Mouse (Mus musculus) cerebellum, adult 2 months (tissue): ENCODE results near the gene Fbxw21. TPM values are rescaled to one million over a fixed set of nuclear protein-coding genes. Genes with fewer than 3 reads are reported as not detected.
A peak's percentile ranks its signal among the peaks of the same experiment; 100 is the strongest.

ENCODE experiments used
- DNase-seq, 2 experiments: peaks; one replicate each; pipeline ENCODE4 v3.0.0; 2021
- H3K27ac ChIP-seq: fragments of 200-500 bp; 2 replicates; pipeline ENCODE4 v1.5.1; 2012; ENCODE audit warnings: low read length, control low read depth, inconsistent platforms; ENCODE audit not compliant: insufficient read depth
- H3K27me3 ChIP-seq: fragments of 200-500 bp; 2 replicates; pipeline ENCODE4 v1.6.1; 2012; ENCODE audit warnings: inconsistent platforms, mild to moderate bottlenecking, low read length, moderate library complexity; ENCODE audit not compliant: control insufficient read depth, insufficient read depth
- H3K4me1 ChIP-seq: fragments of 200-500 bp; 2 replicates; pipeline ENCODE4 v1.6.1; 2011; ENCODE audit warnings: low read length; ENCODE audit not compliant: control insufficient read depth, insufficient read depth
- H3K4me3 ChIP-seq: fragments of 200-500 bp; replicated peaks from 2 replicates; pipeline ENCODE3; 2011; ENCODE audit warnings: mild to moderate bottlenecking, low read depth, low read length, control low read depth; ENCODE audit not compliant: insufficient read depth
- CTCF ChIP-seq: fragments of 200-500 bp; IDR thresholded peaks from 2 replicates; pipeline ENCODE4 v1.5.1; 2011; ENCODE audit warnings: low read depth, mild to moderate bottlenecking, control low read depth, low read length, moderate library complexity, borderline replicate concordance; ENCODE audit not compliant: insufficient read depth
- POLR2A ChIP-seq: fragments of 200-500 bp; IDR thresholded peaks from 2 replicates; pipeline ENCODE4 v1.6.1; 2011; ENCODE audit warnings: low read length, control low read depth, borderline replicate concordance; ENCODE audit not compliant: insufficient read depth
- WGBS: fragments of 180-500 bp; shearing (Covaris S2); methylation state at CpG from one replicate; pipeline ENCODE4 v1.1.7; 2018; 5-methylcytosine and 5-hydroxymethylcytosine counted together
- polyA plus RNA-seq: library from polyadenylated mRNA; depleted of rRNA; stranded (reverse); fragments of >200 nt; gene quantifications from 2 replicates; pipeline ENCODE4 v1.2.3, GENCODE M21; 2012

The Fbxw21 gene
- polyA plus RNA-seq, 1 experiment, result not detected

DNA sequence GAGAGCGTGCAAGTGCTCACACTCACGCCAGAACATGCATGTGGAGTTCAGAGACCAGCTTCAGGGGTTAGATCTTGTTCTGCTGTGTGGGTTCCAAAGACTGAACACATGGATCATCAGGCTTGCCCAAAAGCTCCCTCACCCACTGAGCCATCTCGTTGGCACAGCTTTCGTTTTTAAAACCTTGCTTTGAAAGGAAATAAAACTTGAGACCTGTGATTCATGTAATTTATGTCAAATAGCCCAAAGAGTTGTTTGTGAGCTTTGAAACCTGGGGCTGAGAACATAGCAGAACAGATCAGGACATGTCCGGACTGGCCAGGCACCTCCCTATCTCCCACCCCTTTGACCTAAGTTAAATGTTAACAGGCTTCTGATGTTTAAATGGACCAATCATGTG, 31.8 kb downstream of the Fbxw21 start:
- H3K27ac ChIP-seq, result no peak overlapping the region
- 84% methylated on average over 5 of the region's 5 CpGs for WGBS
- DNase-seq, result no peak
- TF ChIP-seq POLR2A, result no peak
- H3K27me3 ChIP-seq, result no peaks in the 10 kb centered on the region
- no peaks in the 10 kb centered on the region for H3K4me1 ChIP-seq
- H3K4me3 ChIP-seq, result no peak overlapping the region

DNA sequence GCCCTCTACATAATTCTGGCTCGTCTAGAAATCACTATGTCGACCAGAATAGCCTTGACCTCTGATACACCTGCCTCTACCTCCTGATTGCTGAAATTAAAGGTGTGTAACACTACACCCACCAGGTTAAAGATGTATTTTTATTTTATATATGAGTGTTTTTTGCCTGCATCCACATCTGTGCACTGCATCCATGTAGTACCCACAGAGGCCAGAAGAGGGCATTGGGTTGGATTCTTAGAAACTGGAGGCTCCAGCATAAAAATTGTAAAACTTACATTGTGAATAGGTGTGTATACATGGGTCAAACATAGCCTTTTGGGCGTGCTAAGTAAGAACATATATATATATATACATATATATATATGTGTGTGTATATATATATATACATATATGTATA, 33.6 kb downstream of the Fbxw21 start:
- no peaks in the 10 kb centered on the region for H3K4me1 ChIP-seq
- 53% methylated on average over 3 of the region's 3 CpGs for WGBS
- H3K4me3 ChIP-seq, result no peak overlapping the region
- no peak overlapping the region for H3K27ac ChIP-seq
- TF ChIP-seq POLR2A (no peak), CTCF (no peak)
- DNase-seq, result no peak
- no peaks in the 10 kb centered on the region for H3K27me3 ChIP-seq

DNA sequence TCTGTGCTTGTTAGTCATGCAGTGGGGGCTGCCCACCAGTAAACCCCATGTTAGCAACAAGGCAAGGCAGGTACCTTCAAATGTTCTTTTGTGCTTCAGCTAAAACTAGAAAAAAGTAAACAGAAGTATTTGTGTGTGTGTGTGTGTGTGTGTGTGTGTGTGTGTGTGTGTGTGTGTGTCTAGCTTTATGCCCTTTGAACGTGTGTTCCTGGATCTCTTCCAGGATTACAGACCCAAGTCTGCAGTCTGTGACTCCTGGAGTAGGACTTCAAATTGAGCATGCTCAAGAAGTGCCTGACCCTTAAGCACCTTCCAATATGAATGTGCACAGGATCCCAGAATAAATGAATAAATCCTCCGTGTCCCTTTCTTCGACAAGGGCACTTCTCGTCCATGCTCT, 34.8 kb downstream of the Fbxw21 start:
- Histone ChIP-seq H3K27ac (no peak overlapping the region), H3K27me3 (no peaks in the 10 kb centered on the region), H3K4me1 (no peaks in the 10 kb centered on the region), H3K4me3 (no peak overlapping the region)
- TF ChIP-seq CTCF (no peak), POLR2A (no peak)
- no peak for DNase-seq
- 70% methylated on average over 4 of the region's 4 CpGs for WGBS

DNA sequence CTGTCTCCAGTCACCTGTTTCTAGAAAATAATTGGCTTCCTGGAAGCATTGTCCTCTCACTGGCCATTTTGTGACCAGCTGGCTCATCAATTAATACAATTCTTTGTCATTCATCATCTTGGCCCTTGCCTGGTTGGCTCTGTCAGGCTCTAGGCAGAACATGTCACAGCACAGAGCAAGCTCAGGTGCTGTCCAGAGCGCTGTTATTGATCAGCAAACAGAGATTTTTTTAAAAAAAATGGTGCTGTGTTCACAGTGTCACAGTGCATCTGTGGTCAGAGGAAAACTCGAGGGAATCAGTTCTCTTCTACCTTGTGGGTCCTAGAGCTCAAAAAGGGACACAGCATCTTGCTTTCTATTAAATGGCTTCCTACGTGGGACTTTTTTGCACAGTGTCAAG, 36.4 kb downstream of the Fbxw21 start:
- Histone ChIP-seq H3K4me3 (no peak overlapping the region), H3K27ac (no peak overlapping the region), H3K4me1 (no peaks in the 10 kb centered on the region), H3K27me3 (no peaks in the 10 kb centered on the region)
- DNase-seq, result no peak
- TF ChIP-seq CTCF, result no peak
- no peak for TF ChIP-seq POLR2A
- WGBS, result 70% methylated on average over 3 of the region's 3 CpGs

DNA sequence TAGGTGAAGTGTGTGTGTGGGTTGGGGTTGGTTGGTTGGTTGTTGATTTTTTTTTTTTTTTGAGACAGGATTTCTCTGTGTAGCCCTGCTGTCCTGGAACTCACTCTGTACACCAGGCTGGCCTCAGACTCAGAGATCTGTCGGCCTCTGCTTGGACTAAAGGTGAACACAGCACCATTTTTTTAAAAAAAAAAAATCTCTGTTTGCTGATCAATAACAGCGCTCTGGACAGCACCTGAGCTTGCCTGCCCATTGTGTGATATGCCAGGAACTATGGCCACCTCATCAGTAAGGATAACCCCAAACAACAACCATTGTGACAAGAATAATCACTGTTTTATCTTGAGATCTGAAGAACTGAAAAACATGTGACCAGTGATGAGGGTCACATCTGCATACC, 36.8 kb downstream of the Fbxw21 start:
- WGBS, result 86% methylated on average over 2 of the region's 2 CpGs
- no peak for DNase-seq
- H3K4me3 ChIP-seq, result no peak overlapping the region

DNA sequence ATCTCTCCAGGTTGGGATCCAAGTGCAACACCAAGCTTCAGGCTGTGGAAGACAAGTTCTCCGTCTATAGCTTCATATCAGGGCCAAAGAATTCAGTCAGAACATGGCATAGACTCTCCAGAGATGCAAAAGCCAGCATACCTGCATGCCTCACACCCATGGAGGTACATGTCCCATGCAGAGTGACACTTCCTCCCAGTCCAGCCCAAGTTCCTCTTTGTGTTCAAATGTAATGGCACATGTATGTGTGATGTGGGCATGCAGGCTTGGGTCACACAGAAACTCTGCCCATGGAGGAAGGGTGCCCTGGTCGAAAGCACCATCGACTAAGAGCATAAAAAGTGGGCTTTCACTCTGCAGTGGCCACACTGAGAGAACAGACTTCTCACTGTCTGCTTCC, 37.7 kb downstream of the Fbxw21 start:
- WGBS, result 82% methylated on average over 3 of the region's 3 CpGs
- H3K4me1 ChIP-seq, result no peaks in the 10 kb centered on the region
- H3K27ac ChIP-seq, result no peak overlapping the region
- TF ChIP-seq POLR2A, result no peak
- no peak for TF ChIP-seq CTCF
- no peak overlapping the region for H3K4me3 ChIP-seq
- no peaks in the 10 kb centered on the region for H3K27me3 ChIP-seq
- no peak for DNase-seq

More for the DNA sequence above, 36.8 kb downstream of the Fbxw21 start:
- TF ChIP-seq CTCF (no peak), POLR2A (no peak)
- Histone ChIP-seq H3K27me3 (no peaks in the 10 kb centered on the region), H3K27ac (no peak overlapping the region), H3K4me1 (no peaks in the 10 kb centered on the region)

DNA sequence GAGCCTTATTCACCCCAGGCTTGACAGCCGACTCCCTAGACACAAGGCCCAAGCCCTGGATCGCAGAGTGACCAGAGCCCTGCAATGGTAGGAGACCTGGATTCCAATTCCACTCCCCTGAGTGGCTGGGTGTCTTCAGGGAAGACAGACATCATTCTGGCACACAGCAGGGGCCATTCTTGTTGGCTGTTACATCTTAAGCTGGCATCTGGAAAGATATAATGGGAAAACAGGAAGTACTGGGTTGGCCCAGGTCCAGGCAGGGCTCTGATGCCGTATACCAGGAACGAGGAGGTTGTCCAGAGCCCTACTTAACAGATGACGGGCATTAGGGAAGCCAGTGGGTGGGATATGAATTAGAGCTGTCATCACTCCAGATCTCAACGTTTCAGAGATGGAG, 38.6 kb downstream of the Fbxw21 start:
- TF ChIP-seq CTCF (no peak), POLR2A (no peak)
- Histone ChIP-seq H3K27ac (no peak overlapping the region), H3K4me3 (no peak overlapping the region), H3K27me3 (no peaks in the 10 kb centered on the region), H3K4me1 (no peaks in the 10 kb centered on the region)
- DNase-seq, result no peak
- 24% methylated on average over 6 of the region's 6 CpGs for WGBS

DNA sequence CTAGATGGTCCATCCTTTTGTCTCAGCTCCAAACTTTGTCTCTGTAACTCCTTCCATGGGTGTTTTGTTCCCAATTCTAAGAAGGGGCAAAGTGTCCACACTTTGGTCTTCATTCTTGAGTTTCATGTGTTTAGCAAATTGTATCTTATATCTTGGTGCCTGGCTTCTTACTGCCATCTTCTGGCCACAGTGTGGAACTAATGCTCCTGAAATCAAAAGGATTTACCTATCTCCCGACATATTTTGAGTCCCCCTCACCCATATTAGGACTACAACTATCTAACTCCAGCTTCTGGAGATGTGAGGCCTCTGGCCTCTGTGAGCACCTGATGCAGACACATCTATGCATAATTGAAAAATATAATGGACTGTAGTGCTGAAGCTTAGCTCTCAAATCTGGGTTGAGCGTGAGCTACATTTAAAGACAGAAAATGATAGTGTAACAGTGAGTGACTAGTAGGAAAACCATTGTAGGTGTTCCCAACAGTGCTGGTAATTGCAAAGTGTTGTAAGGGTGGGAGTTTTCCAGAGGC, 39.2 kb downstream of the Fbxw21 start:
- WGBS, result 48% methylated on average over 2 of the region's 2 CpGs
- peak; percentile 5; the same call in 1 of the 2 replicates for TF ChIP-seq CTCF
- no peak for TF ChIP-seq POLR2A
- Histone ChIP-seq H3K27ac (no peak overlapping the region), H3K4me3 (no peak overlapping the region), H3K27me3 (no peaks in the 10 kb centered on the region), H3K4me1 (no peaks in the 10 kb centered on the region)
- peak; percentile 24 to 34 for DNase-seq
